ENCODE assay signal across 21 mouse cellular contexts in genomic region chr15:26276035-26276511, GRCm38 (mm10). TPM values are rescaled to one million over a fixed set of nuclear protein-coding genes. Genes with fewer than 3 reads are reported as not detected.
DNase-seq lines count a peak whose midpoint lies in the region; ATAC-seq and TF ChIP-seq lines count a peak whose summit lies in the region.
"Had no signal": no experiment of that assay in that cellular context is flagged by ENCODE, and none has a peak within 500 bp of the region (broad histone marks: within the 10 kb centered on the region; RNA-seq: fewer than 3 reads in every experiment).

No protein-coding gene starts in this region.

- no peak for TF ChIP-seq POLR2A in lung, adult 2 months (IDR thresholded peaks at IDR 0.05; ENCODE audit: borderline replicate concordance, extremely low read depth, low read depth, low read length)

- H3K4me1 ChIP-seq in embryonic facial prominence, embryonic 14.5 days (ENCODE audit: control insufficient read depth, insufficient read depth, low read length) = no peaks in the 10 kb centered on the region
- H3K4me1 ChIP-seq in embryonic facial prominence, embryonic 10.5 days = no peaks in the 10 kb centered on the region
- H3K4me1 ChIP-seq in lung, embryonic 15.5 days = peaks cover 5% of the 10 kb centered on the region; the same call in 1 of the 2 replicates
- no peaks in the 10 kb centered on the region for H3K4me1 ChIP-seq in lung, adult 2 months (ENCODE audit: control insufficient read depth, insufficient read depth, low read length)
- peaks cover 8% of the 10 kb centered on the region for H3K4me1 ChIP-seq in forebrain, embryonic 16.5 days (replicated peaks; ENCODE audit: control insufficient read depth, insufficient read depth, low read length)
- H3K4me1 ChIP-seq: heart, embryonic 15.5 days; megakaryocyte, embryonic 14.5 days had no signal

- no peaks in the 10 kb centered on the region for H3K27me3 ChIP-seq in embryonic facial prominence, embryonic 14.5 days (replicated peaks; ENCODE audit: control insufficient read depth, insufficient read depth, low read length)
- H3K27me3 ChIP-seq in embryonic facial prominence, embryonic 10.5 days (replicated peaks; ENCODE audit: low read depth, poor library complexity, severe bottlenecking) = no peaks in the 10 kb centered on the region
- no peaks in the 10 kb centered on the region for H3K27me3 ChIP-seq in lung, embryonic 15.5 days
- H3K27me3 ChIP-seq in forebrain, embryonic 16.5 days (replicated peaks; ENCODE audit: control insufficient read depth, insufficient read depth, low read length) = no peaks in the 10 kb centered on the region
- H3K27me3 ChIP-seq: heart, embryonic 15.5 days; megakaryocyte, embryonic 14.5 days had no signal

- H3K9me3 ChIP-seq in embryonic facial prominence, embryonic 14.5 days (ENCODE audit: control insufficient read depth, low read length) = no peaks in the 10 kb centered on the region
- H3K9me3 ChIP-seq in embryonic facial prominence, embryonic 10.5 days = no peaks in the 10 kb centered on the region
- no peaks in the 10 kb centered on the region for H3K9me3 ChIP-seq in lung, embryonic 15.5 days
- no peaks in the 10 kb centered on the region for H3K9me3 ChIP-seq in forebrain, embryonic 16.5 days (ENCODE audit: control insufficient read depth, low read length)
- H3K9me3 ChIP-seq: heart, embryonic 15.5 days had no signal

- ATAC-seq in embryonic facial prominence, embryonic 14.5 days (ENCODE audit: low read depth) = no peak
- peak; percentile 74; the same call in 1 of the 2 replicates for ATAC-seq in lung, embryonic 15.5 days (ENCODE audit: borderline replicate concordance, extremely low read depth, low FRiP score, low TSS enrichment)
- ATAC-seq in forebrain, embryonic 16.5 days = peak; percentile 96

- 72% methylated on average over 2 of the region's 2 CpGs for WGBS in embryonic facial prominence, embryonic 14.5 days
- 81% methylated on average over 2 of the region's 2 CpGs for WGBS in embryonic facial prominence, embryonic 10.5 days
- WGBS in lung, embryonic 15.5 days = 46% methylated on average over 2 of the region's 2 CpGs
- 61% methylated on average over 2 of the region's 2 CpGs for WGBS in lung, adult 2 months
- WGBS in forebrain, embryonic 16.5 days = 6% methylated on average over 2 of the region's 2 CpGs

- H3K4me2 ChIP-seq in embryonic facial prominence, embryonic 14.5 days (ENCODE audit: low read depth, low read length) = no peak overlapping the region
- H3K4me2 ChIP-seq in lung, embryonic 15.5 days = no peak overlapping the region
- H3K4me2 ChIP-seq in forebrain, embryonic 16.5 days (ENCODE audit: low read length) = no peak overlapping the region
- H3K4me2 ChIP-seq: heart, embryonic 15.5 days had no signal

- DNase-seq in embryonic facial prominence, embryonic 14.5 days (ENCODE audit: low spot score) = peak; percentile 12
- no peak for DNase-seq in embryonic facial prominence, embryonic 10.5 days (ENCODE audit: low spot score)
- DNase-seq in lung, adult 2 months = no peak
- DNase-seq in MN1 (ENCODE audit: low spot score) = peak; percentile 87
- DNase-seq in left cerebral cortex, adult 11 months (ENCODE audit: low spot score) = no peak
- no peak for DNase-seq in heart, adult 8-10 months (ENCODE audit: low spot score)
- DNase-seq: adrenal gland, adult 2 months; cerebellum, adult 9-10 months; embryo, embryonic 11 days; gastrocnemius, adult 2 months; heart, adult 11 months; kidney, adult 8-10 months; right cerebral cortex, postnatal 14 days had no signal

- no peak for TF ChIP-seq CTCF in lung, adult 2 months (IDR thresholded peaks at IDR 0.05; ENCODE audit: insufficient read depth, low read length)

- no peaks in the 10 kb centered on the region for H3K36me3 ChIP-seq in embryonic facial prominence, embryonic 14.5 days (ENCODE audit: control insufficient read depth, insufficient read depth, low read length)
- H3K36me3 ChIP-seq in embryonic facial prominence, embryonic 10.5 days (replicated peaks) = no peaks in the 10 kb centered on the region
- H3K36me3 ChIP-seq in lung, embryonic 15.5 days = no peaks in the 10 kb centered on the region
- no peaks in the 10 kb centered on the region for H3K36me3 ChIP-seq in forebrain, embryonic 16.5 days (ENCODE audit: control insufficient read depth, insufficient read depth)
- H3K36me3 ChIP-seq: heart, embryonic 15.5 days had no signal

- no peak overlapping the region for H3K4me3 ChIP-seq in embryonic facial prominence, embryonic 14.5 days (ENCODE audit: low read depth, low read length)
- no peak overlapping the region for H3K4me3 ChIP-seq in embryonic facial prominence, embryonic 10.5 days
- no peak overlapping the region for H3K4me3 ChIP-seq in lung, embryonic 15.5 days
- H3K4me3 ChIP-seq in lung, adult 2 months (replicated peaks; ENCODE audit: extremely low read depth, low read depth, low read length) = no peak overlapping the region
- no peak overlapping the region for H3K4me3 ChIP-seq in forebrain, embryonic 16.5 days (replicated peaks; ENCODE audit: low read length)
- H3K4me3 ChIP-seq: erythroblast, embryonic 14.5 days; gastrocnemius, adult 2 months; heart, embryonic 15.5 days; megakaryocyte, embryonic 14.5 days; myocyte had no signal

- H3K9ac ChIP-seq in embryonic facial prominence, embryonic 14.5 days (ENCODE audit: low read depth, low read length) = no peak overlapping the region
- H3K9ac ChIP-seq in lung, embryonic 15.5 days = no peak overlapping the region
- no peak overlapping the region for H3K9ac ChIP-seq in forebrain, embryonic 16.5 days (replicated peaks; ENCODE audit: low read depth, low read length)
- H3K9ac ChIP-seq: heart, embryonic 15.5 days had no signal

- H3K27ac ChIP-seq in embryonic facial prominence, embryonic 14.5 days (replicated peaks; ENCODE audit: low read depth, low read length) = no peak overlapping the region
- H3K27ac ChIP-seq in embryonic facial prominence, embryonic 10.5 days (replicated peaks) = no peak overlapping the region
- no peak overlapping the region for H3K27ac ChIP-seq in lung, embryonic 15.5 days
- no peak overlapping the region; the same call in 1 of the 2 replicates for H3K27ac ChIP-seq in forebrain, embryonic 16.5 days (ENCODE audit: low read length)
- H3K27ac ChIP-seq: gastrocnemius, adult 2 months; heart, embryonic 15.5 days had no signal

RNA-seq across cellular contexts. Expression of gene March11, which starts 32.8 kb away (rescaled TPM):
- 1.4 and 2.0 TPM in 2 replicates for polyA plus RNA-seq in embryonic facial prominence, embryonic 14.5 days (2014; fragmentation: Nextera tagmentation; extraction: Ambion mirVana)
- 0.51 and 0.69 TPM in 2 replicates for polyA plus RNA-seq in embryonic facial prominence, embryonic 10.5 days (2016; fragmentation: Nextera tagmentation; extraction: Ambion mirVana)
- polyA plus RNA-seq in lung, embryonic 15.5 days (2015; fragmentation: Nextera tagmentation; extraction: Ambion mirVana) = 0.16 and 0.44 TPM in 2 replicates
- 0.08 TPM in 1 of 2 replicates, not detected in the other for polyA plus RNA-seq in lung, adult 2 months (2012; rRNA removed)
- polyA plus RNA-seq in forebrain, embryonic 16.5 days (2015; fragmentation: Nextera tagmentation; extraction: Ambion mirVana) = 2.3 and 4.5 TPM in 2 replicates
- total RNA-seq in heart, adult 8-10 months (2022) = under 1 TPM in 2 of 4 experiments, not detected in 2; 0.38 to 0.46 TPM
- total RNA-seq: gastrocnemius, adult 2 months had no signal
- polyA plus RNA-seq: erythroblast, embryonic 14.5 days; large intestine, adult 2 months; liver, embryonic 16.5 days had no signal

Comparison
In these comparisons a context has a peak if more than half of its experiments do, and no peak if none do; other contexts are left out.
1. DNase-seq: peak in embryonic facial prominence, embryonic 14.5 days (single experiment) and MN1 (single experiment); none in embryonic facial prominence, embryonic 10.5 days (single experiment), lung, adult 2 months (single experiment), left cerebral cortex, adult 11 months (single experiment) and heart, adult 8-10 months (single experiment).